Mouse (Mus musculus): ENCODE measurements around the gene Ovol1. TPM values are rescaled to one million over a fixed set of nuclear protein-coding genes. Genes with fewer than 3 reads are reported as not detected.

The Ovol1 gene
- total and polyA plus RNA-seq, 2 experiments, result 0.12 TPM; not detected in 1

DNA sequence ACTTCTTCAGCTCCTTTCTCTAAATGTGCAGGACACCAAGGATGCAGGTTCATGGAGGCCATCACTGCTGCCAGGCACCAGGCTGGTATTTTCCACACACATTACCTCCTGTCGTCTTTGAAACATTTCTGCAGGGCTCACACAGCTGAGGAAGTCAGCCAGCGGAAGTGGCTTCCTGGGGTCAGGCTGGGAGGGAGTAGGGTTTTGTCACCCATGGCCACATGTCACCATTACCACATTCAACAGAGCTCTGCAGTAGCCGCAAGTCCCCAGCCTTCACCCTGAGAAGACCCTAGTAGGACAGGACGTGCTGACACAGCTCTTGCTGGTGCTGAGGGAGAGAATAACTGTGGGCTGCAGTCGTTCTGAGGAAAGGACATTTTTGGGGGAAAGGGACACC, 11.4 kb upstream of the Ovol1 start:
- H3K9ac ChIP-seq (ENCODE audit: low read depth, low read length), result no peak overlapping the region
- H3K27ac ChIP-seq (replicated peaks; ENCODE audit: insufficient read depth, low read depth, low read length), result peak overlapping the region; percentile 15
- DNase-seq (ENCODE audit: extremely low read depth, low read depth, low spot score), result peak; percentile 34
- no peaks in the 10 kb centered on the region for H3K27me3 ChIP-seq (ENCODE audit: control insufficient read depth, insufficient read depth, low read length)
- 0 out of 2 replicates have a peak, but pooled peaks cover 3% of the 10 kb centered on the region for H3K4me1 ChIP-seq (ENCODE audit: control insufficient read depth, insufficient read depth, low read length)
- H3K36me3 ChIP-seq (ENCODE audit: control insufficient read depth, insufficient read depth, low read length), result no peaks in the 10 kb centered on the region
- H3K4me3 ChIP-seq (ENCODE audit: insufficient read depth, low read depth, low read length), result no peak overlapping the region
- H3K79me2 ChIP-seq (ENCODE audit: control insufficient read depth, insufficient read depth, low read length), result peaks cover 9% of the 10 kb centered on the region; the same call in 1 of the 2 replicates
- no peak for TF ChIP-seq CTCF (IDR thresholded peaks at IDR 0.05; ENCODE audit: low read depth, low read length)
- WGBS, result 71% methylated on average over 5 of the region's 5 CpGs

DNA sequence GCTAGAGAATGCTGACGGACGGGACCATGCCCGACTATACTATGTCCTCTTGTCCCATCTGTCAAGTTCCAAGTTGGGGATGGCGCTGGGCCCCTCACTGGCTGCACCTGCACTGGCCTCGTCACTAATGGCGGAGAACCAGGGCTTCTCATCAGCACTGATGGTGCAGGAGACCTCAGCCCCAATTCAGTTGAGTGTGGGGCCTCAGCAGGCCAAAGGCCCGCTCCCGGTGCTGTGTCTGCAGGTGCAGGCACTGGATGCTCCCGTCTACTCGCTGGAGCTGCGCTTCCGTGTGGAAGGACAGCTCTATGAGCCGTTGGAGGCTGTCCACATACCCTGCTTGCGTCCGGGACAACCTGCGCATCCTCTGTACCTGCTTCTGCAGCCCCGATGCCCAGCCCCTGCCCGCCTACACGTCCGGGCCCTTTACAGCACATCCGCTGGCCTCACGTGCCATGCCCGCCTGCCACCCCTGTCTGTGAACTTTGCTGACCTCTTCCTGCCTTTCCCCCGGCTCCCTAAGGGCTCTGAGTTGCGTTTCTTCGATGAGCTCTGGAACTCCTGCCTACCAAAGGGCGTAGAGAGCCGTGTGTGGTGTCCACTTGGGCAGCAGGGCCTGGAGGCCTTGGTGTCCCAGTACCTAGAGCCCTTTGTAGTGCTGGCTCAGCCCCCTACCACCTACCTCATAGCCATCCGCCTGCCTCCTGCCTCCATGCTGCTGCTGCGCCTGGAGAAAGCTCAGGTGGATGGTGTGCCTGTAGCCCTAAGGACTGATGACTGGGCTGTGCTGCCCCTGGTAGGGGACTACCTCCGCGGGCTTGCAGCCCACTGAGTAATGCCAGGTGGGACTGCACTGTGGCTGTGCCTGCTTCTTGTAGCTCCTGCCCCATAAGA, 10.2 kb upstream of the Ovol1 start:
- no peak for TF ChIP-seq CTCF (IDR thresholded peaks at IDR 0.05; ENCODE audit: low read depth, low read length)
- TF ChIP-seq POLR2A (IDR thresholded peaks at IDR 0.05; ENCODE audit: extremely low read depth, insufficient read depth, low read length), result no peak
- Histone ChIP-seq H3K4me1 (ENCODE audit: control insufficient read depth, insufficient read depth, low read length) (0 out of 2 replicates have a peak, but pooled peaks cover 4% of the 10 kb centered on the region), H3K27ac (replicated peaks; ENCODE audit: insufficient read depth, low read depth, low read length) (no peak overlapping the region), H3K36me3 (ENCODE audit: control insufficient read depth, insufficient read depth, low read length) (no peaks in the 10 kb centered on the region), H3K79me2 (ENCODE audit: control insufficient read depth, insufficient read depth, low read length) (peaks cover 9% of the 10 kb centered on the region; the same call in 1 of the 2 replicates), H3K27me3 (ENCODE audit: control insufficient read depth, insufficient read depth, low read length) (no peaks in the 10 kb centered on the region), H3K9ac (ENCODE audit: low read depth, low read length) (no peak overlapping the region), H3K4me3 (ENCODE audit: insufficient read depth, low read depth, low read length) (no peak overlapping the region)
- 94% methylated on average over 32 of the region's 32 CpGs for WGBS
- no peak for DNase-seq (ENCODE audit: extremely low read depth, low read depth, low spot score)

DNA sequence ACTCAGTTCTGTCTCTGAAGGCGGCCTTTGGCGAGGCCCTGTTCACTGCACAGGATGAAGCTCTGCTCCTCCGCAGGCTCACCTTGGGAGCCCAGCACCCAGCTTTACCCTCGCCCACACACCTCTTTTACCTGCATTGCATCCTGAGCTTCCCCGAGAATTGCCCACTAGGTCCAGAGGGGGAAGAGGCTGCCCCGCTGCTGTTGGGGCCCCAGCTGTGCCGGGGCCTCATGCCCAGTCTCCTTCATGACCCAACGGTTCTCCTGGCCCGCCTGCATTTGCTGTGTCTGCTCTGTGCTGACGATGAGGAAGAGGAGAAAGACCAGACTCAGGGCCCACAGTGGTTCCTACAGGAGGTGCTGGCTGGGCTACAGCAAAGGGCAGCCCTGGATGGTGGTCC, 9.1 kb upstream of the Ovol1 start:
- Histone ChIP-seq H3K9ac (ENCODE audit: low read depth, low read length) (no peak overlapping the region), H3K4me1 (ENCODE audit: control insufficient read depth, insufficient read depth, low read length) (0 out of 2 replicates have a peak, but pooled peaks cover 4% of the 10 kb centered on the region), H3K79me2 (ENCODE audit: control insufficient read depth, insufficient read depth, low read length) (peaks cover 9% of the 10 kb centered on the region; the same call in 1 of the 2 replicates), H3K36me3 (ENCODE audit: control insufficient read depth, insufficient read depth, low read length) (no peaks in the 10 kb centered on the region), H3K27me3 (ENCODE audit: control insufficient read depth, insufficient read depth, low read length) (no peaks in the 10 kb centered on the region), H3K4me3 (ENCODE audit: insufficient read depth, low read depth, low read length) (no peak overlapping the region), H3K27ac (replicated peaks; ENCODE audit: insufficient read depth, low read depth, low read length) (no peak overlapping the region)
- no peak for DNase-seq (ENCODE audit: extremely low read depth, low read depth, low spot score)
- no peak for TF ChIP-seq POLR2A (IDR thresholded peaks at IDR 0.05; ENCODE audit: extremely low read depth, insufficient read depth, low read length)
- no peak for TF ChIP-seq CTCF (IDR thresholded peaks at IDR 0.05; ENCODE audit: low read depth, low read length)
- 93% methylated on average over 10 of the region's 10 CpGs for WGBS

DNA sequence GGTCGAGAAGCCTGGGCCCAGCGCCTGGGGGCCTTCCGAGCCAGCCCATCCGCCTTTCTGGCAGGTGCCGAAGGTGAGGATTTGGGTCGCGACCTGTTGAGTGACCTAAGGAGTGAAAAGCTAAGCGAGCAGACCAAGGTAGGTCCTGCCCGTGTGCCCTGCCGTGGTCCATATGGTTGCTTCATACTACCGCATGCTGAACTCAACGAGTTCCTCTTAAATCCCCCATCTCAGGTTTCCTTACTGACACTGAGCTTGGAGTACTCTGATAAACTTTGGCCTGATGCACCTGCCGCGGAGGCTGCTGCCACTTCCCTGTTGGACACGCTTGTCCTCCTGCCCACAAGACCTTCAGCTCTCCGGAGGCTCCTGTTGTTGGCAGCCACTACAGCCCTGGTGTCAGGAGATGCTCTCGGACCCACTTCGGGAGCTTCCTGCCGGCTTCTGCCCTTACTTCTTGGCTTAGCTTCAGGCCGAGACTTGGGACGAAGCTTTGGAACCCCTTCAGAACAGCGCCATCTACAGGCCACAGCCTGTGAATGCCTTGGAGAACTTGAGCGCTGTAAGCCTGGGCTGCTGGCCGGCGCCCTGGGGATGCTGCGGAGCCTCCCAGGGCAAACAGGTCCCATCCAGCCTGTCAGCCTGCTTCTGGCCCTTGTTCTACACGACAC, 8.2 kb upstream of the Ovol1 start:
- Histone ChIP-seq H3K9ac (ENCODE audit: low read depth, low read length) (peak overlapping the region; percentile 94), H3K4me3 (ENCODE audit: insufficient read depth, low read depth, low read length) (peak overlapping the region; percentile 99), H3K36me3 (ENCODE audit: control insufficient read depth, insufficient read depth, low read length) (no peaks in the 10 kb centered on the region), H3K27ac (replicated peaks; ENCODE audit: insufficient read depth, low read depth, low read length) (0 out of 2 replicates have a peak overlapping the region, but pooled peaks have one; percentile 95), H3K79me2 (ENCODE audit: control insufficient read depth, insufficient read depth, low read length) (peaks cover 9% of the 10 kb centered on the region; the same call in 1 of the 2 replicates), H3K27me3 (ENCODE audit: control insufficient read depth, insufficient read depth, low read length) (no peaks in the 10 kb centered on the region), H3K4me1 (ENCODE audit: control insufficient read depth, insufficient read depth, low read length) (0 out of 2 replicates have a peak, but pooled peaks cover 4% of the 10 kb centered on the region)
- peak; percentile 71 for DNase-seq (ENCODE audit: extremely low read depth, low read depth, low spot score)
- WGBS, result 11% methylated on average over 27 of the region's 27 CpGs
- TF ChIP-seq POLR2A (IDR thresholded peaks at IDR 0.05; ENCODE audit: extremely low read depth, insufficient read depth, low read length), result no peak
- peak; percentile 87 for TF ChIP-seq CTCF (IDR thresholded peaks at IDR 0.05; ENCODE audit: low read depth, low read length)

DNA sequence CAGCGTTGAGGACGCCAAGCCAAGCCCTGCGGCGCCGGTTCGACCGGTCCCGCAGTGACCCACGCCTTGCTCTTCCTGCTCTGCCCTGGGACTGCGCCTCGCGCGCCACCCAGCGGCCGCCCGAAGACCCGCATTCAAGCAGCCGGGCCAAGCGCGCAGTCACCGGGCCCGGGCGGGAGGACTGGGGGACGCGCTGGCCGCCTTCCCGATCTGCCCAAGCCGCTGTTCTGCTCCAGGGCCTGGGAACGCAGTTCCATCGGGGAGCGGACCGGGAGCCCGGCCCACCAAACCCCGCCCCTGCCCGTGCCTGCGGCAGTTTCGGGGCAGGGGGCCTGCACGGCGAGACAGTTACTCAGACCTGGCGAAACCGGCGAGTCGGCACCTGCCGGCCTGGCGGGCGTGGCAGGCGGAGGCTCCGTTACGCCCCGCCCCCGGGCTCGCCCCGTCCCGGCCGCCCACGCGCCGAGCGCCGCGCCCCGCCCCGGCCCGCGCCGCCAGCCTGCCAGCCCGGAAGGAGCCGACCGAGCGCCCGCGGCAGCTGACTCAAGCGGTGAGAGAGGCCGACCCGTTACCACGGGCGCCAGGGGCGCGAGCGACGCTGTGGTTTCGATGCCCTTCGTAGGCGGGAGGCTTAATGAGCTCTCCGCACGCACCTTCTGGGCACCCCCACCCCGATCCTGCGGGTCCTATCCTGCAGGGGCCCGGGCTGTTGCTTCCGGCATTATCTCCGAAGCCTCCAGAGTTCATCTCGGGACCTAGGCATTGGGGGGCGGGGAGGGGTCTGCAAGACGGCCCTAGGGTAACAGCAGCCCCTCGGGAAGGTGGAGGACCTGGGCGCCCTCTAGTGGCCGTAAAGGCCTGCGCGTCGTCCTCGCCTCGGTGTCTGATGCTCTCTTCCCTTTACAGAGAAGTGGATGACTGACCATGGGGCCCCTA, 7.4 kb upstream of the Ovol1 start, which contains the start of gene Ap5b1:
TSS of gene Ap5b1 (plus strand) at position 492 of the 936 bp plus-strand sequence.
- Histone ChIP-seq H3K27ac (replicated peaks; ENCODE audit: insufficient read depth, low read depth, low read length) (peak within 1 kb of the TSS; percentile 96), H3K4me3 (ENCODE audit: insufficient read depth, low read depth, low read length) (peak within 1 kb of the TSS; percentile 99), H3K9ac (ENCODE audit: low read depth, low read length) (peak within 1 kb of the TSS; percentile 94), H3K27me3 (ENCODE audit: control insufficient read depth, insufficient read depth, low read length) (no peaks in the 10 kb centered on the region), H3K4me1 (ENCODE audit: control insufficient read depth, insufficient read depth, low read length) (0 out of 2 replicates have a peak, but pooled peaks cover 4% of the 10 kb centered on the region), H3K79me2 (ENCODE audit: control insufficient read depth, insufficient read depth, low read length) (peaks cover 9% of the 10 kb centered on the region; the same call in 1 of the 2 replicates), H3K36me3 (ENCODE audit: control insufficient read depth, insufficient read depth, low read length) (no peaks in the 10 kb centered on the region)
- DNase-seq (ENCODE audit: extremely low read depth, low read depth, low spot score), result peak; percentile 56
- TF ChIP-seq CTCF (IDR thresholded peaks at IDR 0.05; ENCODE audit: low read depth, low read length), result peak; percentile 88
- 0 out of 2 replicates have a peak, but pooled peaks have one; percentile 55 for TF ChIP-seq POLR2A (IDR thresholded peaks at IDR 0.05; ENCODE audit: extremely low read depth, insufficient read depth, low read length)
- under 1% methylated on average over 102 of the region's 102 CpGs for WGBS
